Mouse (Mus musculus) heart, postnatal 0 days (tissue): Measurements from ENCODE around the gene Magt1.

ENCODE experiments used
- CTCF ChIP-seq: IDR thresholded peaks from 2 replicates; pipeline ENCODE4 v1.5.1; 2016; ENCODE audit warnings: antibody characterized with exemption, control low read depth, low read depth
- EP300 ChIP-seq: IDR thresholded peaks from 2 replicates; pipeline ENCODE4 v1.6.1; 2016; ENCODE audit warnings: antibody characterized with exemption, low read depth

DNA sequence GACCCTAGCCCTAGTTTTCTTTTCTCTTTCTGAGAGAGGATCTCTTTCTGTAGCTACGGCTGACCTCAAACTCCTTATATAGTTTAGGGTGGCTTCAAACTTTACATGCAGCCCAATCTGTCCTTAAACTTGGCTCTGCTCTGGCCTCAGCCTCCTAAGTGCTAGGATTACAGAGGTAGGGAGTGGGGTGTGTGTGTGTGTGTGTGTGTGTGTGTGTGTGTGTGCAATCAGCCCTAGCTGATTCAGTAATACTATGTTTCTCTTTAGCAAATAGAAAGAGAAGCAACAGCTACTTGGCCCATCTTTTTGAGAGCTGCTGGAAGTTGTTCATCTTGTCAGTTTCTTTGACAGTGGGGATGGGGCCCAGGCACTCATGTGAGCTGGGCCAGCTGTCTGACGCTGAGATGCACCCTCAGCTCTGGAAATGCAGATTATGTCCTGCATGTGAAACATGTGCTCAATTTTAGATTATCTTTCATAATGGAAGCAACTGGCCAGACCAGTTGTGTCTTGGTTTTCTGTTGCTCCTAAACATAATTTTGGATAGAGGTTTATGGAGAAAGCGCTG is 25.6 kb upstream of the Magt1 start:
- no peak for TF ChIP-seq CTCF
- no peak for TF ChIP-seq EP300
